Mouse (Mus musculus): ENCODE data around the gene Nfil3.

Nfil3 gene

GRCm38 (mm10) chr13:52980951-52981421 is at the start of gene Nfil3:
Nfil3 (minus strand) TSS chr13:52981073.
- ATAC-seq (ENCODE audit: low TSS enrichment), result peak; percentile 51

- no peak for ATAC-seq (ENCODE audit: low TSS enrichment)
Measured at GRCm38 (mm10) chr13:53024285-53024684, 43.4 kb upstream of the Nfil3 start.

DNA sequence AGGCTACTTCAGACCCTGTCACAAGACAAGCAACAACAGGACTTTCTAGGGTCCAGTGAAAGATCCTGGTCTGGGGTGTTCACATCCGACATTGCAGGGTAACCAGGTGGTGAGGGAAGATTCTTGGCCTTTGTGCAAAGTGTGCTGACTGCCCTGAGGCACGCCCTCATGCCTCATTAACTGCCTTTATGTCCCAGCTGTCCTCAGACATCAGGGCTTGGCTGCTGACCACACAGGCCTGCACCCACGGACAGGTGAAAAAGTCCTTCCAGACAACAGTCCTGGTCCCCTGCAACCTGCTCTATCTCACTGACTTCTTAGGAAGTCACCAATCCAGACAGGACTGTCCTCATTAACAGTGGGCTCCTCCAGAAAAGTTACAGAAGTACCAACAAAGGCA is 39.4 kb upstream of the Nfil3 start:
- ATAC-seq (ENCODE audit: low TSS enrichment), result no peak

- no peak for ATAC-seq (ENCODE audit: low TSS enrichment)
Measured at GRCm38 (mm10) chr13:53019532-53019931, 38.7 kb upstream of the Nfil3 start.

DNA sequence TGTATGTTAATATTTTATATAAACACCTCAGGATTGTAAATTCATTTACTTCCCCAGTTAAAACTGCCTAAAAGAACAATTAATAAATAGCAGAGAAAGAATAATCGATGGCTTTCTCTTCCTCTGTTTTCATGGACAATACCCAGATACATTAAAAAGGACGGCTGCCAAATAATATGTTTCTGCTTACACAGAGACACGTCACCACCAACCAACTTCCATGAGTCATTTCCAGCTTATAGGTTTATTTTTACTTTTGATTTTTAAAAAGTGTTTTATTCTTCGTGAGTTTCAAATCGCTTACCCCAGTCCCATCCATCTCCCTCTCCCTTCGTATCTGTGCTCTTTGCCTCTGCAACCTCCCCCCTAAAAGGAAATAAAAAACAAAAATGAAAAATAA is 38.1 kb upstream of the Nfil3 start:
- ATAC-seq (ENCODE audit: low TSS enrichment), result no peak

DNA sequence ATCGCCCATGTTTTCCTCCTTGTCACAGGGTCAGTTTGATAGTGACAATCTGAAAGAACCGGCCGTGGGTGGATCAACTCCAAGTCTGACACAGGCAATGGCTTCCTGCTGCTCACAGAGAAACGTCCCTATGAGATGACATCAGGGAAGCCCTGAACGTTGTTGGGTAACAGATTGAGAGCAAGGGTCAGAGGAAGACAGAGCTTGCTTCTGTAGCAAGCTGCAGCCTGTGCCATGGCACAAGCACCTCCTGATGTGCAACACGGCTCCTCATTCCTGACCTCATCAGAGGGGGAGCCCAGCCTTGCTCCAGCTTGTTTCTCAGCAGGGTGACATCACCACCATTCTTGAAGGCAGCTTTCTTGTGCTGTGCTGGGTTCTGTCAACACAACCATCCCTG is 37.1 kb upstream of the Nfil3 start:
- no peak for ATAC-seq (ENCODE audit: low TSS enrichment)

GRCm38 (mm10) chr13:53017117-53017516 is 36.2 kb upstream of the Nfil3 start:
- ATAC-seq (ENCODE audit: low TSS enrichment), result no peak

DNA sequence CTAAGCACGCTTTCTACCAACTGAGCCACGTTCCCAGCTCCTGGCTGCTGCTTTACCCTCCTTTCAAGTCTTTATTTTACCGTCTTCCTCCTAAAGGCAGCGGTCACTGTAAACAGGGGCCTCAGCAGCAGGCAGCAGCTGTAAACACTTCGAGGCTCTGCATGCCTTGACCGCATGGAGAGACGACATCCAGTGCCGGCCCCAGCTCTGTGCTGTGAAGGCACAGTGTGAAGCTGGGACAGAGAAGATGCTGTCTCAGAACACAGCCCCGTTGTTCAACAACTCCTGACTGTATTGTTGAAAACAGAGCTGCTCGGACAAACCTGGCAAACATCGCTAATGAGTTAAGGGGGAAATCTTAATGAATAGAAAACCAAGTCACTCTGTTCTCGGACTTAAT is 30.6 kb upstream of the Nfil3 start:
- peak; percentile 59; the same call in 1 of the 2 replicates for ATAC-seq (ENCODE audit: low TSS enrichment)

GRCm38 (mm10) chr13:53008489-53009184 is 27.8 kb upstream of the Nfil3 start:
- no peak for ATAC-seq (ENCODE audit: low TSS enrichment)

DNA sequence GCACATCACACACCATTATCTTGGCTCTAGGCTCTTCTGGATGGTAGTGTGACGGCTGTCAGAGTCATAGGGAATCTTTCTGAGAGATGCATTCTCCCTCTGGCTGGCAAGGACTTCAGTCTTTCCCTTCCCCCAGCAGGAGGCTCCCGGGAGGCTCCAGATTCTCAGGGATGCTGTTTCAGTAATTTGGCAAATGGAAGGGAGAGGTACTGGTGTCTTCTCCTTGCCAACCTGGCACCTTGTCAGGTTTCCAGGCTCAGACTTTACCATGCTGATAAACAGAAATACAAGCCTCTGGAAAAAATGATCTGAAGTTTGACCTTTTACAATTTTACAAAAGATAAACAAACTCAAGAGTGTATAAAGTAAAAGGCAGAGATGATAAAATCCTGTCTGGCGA is 26.9 kb upstream of the Nfil3 start:
- no peak for ATAC-seq (ENCODE audit: low TSS enrichment)

- no peak for ATAC-seq (ENCODE audit: low TSS enrichment)
Measured at GRCm38 (mm10) chr13:53003286-53003685, 22.4 kb upstream of the Nfil3 start.

- ATAC-seq (ENCODE audit: low TSS enrichment), result no peak
Measured at GRCm38 (mm10) chr13:53001511-53001935, 20.6 kb upstream of the Nfil3 start.

- ATAC-seq (ENCODE audit: low TSS enrichment), result no peak
Measured at GRCm38 (mm10) chr13:53000481-53000880, 19.6 kb upstream of the Nfil3 start.

DNA sequence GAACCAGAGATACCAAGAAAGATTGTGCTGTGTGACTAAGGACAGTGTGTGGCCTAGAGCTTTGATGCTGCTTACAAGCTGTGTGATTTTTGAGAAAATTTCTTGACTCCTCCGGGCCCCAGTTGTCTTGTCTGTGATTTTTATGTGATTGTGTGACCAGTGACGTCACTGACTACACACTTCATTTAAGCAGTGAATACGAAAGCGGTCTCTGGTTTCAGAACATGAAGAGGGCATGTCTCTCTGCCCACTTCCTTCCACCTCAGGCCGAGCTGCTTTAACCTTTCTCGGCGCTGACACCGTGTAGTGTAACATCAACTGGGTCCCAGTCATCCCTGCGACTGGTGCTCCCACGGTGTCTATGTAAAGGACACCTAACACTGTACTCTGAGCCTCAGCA is 17.7 kb upstream of the Nfil3 start:
- no peak for ATAC-seq (ENCODE audit: low TSS enrichment)

DNA sequence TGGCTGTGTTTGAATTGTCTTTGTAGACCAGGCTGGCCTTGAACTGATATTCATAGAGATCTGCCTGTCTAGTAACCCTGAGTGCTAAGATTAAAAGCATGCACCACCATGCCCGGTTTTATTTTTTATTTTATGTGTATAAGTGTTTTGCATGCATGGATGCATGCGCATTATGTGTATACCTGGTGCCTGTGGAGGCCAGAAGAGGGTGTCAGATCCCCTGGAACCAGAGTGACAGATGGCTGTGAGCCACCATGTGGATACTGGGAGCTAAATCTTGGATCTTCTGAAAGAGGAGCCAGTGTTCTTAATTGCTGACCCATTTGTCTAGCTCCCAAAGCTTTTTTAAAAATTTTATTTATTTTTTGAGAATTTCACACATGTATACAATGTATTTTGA is 16.9 kb upstream of the Nfil3 start:
- no peak for ATAC-seq (ENCODE audit: low TSS enrichment)

- no peak for ATAC-seq (ENCODE audit: low TSS enrichment)
Measured at GRCm38 (mm10) chr13:52996201-52996600, 15.3 kb upstream of the Nfil3 start.

DNA sequence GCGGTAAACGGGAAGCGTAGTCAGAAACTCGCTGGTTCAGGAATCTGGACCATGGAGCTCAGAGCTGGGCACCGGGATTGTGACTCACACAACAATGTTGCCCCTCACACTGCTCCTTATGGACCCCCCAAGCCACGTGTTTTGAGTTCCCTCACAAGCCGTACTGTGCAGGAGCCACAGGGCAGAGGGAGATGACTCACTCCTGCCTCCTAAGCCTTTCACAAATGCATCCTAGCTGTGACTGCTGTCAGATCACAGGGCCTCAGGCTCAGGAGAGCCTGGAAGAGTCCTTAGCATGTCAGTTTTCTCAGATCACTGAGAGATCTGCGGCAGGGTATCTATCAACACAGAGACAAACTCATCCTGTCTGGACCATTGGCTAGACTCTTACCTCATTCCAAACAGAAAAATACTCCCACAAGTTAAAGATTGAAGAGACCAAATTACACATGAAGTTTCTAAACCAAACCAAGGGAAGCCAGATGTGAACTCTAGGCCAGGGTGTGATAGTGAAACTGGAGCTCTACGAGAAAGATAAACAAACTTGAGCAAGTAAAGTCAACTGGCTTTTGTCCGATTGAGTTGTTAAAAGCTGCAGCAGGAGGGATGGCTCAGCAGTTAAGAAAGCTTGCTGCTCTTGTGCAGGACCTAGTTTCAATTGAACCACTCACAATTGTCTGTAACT is 13.5 kb upstream of the Nfil3 start:
- ATAC-seq (ENCODE audit: low TSS enrichment), result no peak

- no peak for ATAC-seq (ENCODE audit: low TSS enrichment)
Measured at GRCm38 (mm10) chr13:52990139-52990538, 9.3 kb upstream of the Nfil3 start.

- no peak for ATAC-seq (ENCODE audit: low TSS enrichment)
Measured at GRCm38 (mm10) chr13:52989005-52989404, 8.1 kb upstream of the Nfil3 start.

GRCm38 (mm10) chr13:52987880-52988279 is 7.0 kb upstream of the Nfil3 start:
- no peak for ATAC-seq (ENCODE audit: low TSS enrichment)

DNA sequence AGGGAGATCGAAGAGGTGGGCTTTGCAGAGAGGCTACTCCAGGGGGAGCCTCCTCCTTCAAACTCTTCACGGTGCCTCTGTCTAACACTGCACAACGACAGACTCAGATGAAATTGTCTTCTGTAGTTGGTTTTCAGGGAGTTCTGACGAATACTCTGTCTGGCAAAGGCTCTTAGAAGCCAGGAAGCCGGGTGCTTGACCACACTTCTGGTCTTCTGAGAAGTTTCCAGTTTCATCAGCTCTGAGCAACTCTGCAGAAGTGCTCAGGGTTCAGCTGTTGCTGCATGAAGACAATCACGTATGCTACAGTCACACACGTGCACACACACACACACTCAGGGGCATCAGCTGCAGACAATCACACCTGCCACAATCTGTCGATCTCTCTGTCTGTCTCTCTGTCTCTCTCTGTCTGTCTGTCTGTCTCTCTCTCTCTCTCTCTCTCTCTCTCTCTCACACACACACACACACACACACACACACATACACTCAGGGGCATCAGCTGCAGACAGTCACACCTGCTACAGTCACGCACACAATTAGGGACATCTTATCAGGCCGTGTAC is 5.4 kb upstream of the Nfil3 start:
- no peak for ATAC-seq (ENCODE audit: low TSS enrichment)

GRCm38 (mm10) chr13:52985508-52986214 is 4.8 kb upstream of the Nfil3 start:
- ATAC-seq (ENCODE audit: low TSS enrichment), result no peak

Data from frontal cortex, adult (tissue).